Mouse (Mus musculus) T-helper 1 cell (primary cell): ENCODE measurements at regions not wholly inside any gene's neighbourhood (a gene's known extent, or its start where the extent isn't known, plus 50 kb on each side); places are given as distances from the start of the nearest gene placed in this dataset.

Experiments
- in situ Hi-C: fragments of 300-600 bp; cut with MboI, MseI; formaldehyde crosslinking; loops from one replicate; pipeline ENCODE4 v1.15.1; 2025; ENCODE audit warnings: high pct_unique_total_duplicates

GRCm38 (mm10) chr15:33780960-33781359, 576.7 kb downstream of the 9430069I07Rik start:
- in situ Hi-C loops, result no loop called here

- in situ Hi-C loops, result no loop called here
These were observed 598.2 kb downstream of the 9430069I07Rik start for GRCm38 (mm10) chr15:33759496-33759895.

- in situ Hi-C loops, result no loop called here
These were observed 598.9 kb downstream of the 9430069I07Rik start for GRCm38 (mm10) chr15:33758771-33759170.
